Mouse (Mus musculus): Measurements from ENCODE around the gene Sept9.

Sept9 gene

DNA sequence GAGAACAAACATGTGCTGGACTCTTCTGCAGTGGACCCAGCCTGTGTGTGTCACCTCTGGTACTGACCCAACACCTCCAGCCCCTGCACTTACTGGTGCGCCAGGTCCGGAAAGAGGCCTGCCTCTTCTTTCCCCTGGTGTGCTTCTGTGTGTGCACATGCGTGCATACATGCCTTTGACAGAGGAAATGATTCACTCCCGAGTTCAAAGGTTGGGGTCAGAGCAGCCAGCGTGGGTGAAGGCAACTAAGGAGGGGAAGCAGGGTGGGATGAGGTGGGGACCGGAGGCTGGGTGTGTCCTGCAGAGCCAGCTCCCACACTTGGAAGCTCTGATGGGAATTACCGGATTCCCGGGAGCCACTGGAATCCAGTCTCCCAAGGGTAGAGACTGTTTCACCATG lies 46.8 kb downstream of the Sept9 start:
- DNase-seq (ENCODE audit: low read depth, low spot score): no peak

GRCm38 (mm10) chr11:117246981-117247431 lies 47.5 kb downstream of the Sept9 start:
- DNase-seq (ENCODE audit: low read depth, low spot score): no peak

DNA sequence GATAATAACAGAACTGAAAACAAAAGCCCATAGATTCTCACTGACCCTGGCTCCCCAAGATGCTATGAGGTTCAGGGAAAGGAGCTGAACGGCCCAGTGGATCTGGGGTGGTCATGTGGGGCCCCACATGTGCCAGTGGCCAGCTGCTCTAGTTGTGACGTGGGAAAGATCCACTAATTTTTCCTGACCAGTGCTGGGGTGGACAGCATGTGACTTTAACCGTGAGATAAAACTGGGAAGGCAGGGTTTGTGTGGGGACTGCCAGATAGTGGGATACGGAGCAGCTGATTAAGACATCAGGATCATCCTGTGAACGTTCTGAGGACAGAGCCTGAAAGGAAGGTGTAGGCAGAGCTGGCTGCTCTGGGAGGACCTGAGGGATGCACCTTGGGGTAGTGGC lies 48.1 kb downstream of the Sept9 start:
- DNase-seq (ENCODE audit: low read depth, low spot score): no peak

DNA sequence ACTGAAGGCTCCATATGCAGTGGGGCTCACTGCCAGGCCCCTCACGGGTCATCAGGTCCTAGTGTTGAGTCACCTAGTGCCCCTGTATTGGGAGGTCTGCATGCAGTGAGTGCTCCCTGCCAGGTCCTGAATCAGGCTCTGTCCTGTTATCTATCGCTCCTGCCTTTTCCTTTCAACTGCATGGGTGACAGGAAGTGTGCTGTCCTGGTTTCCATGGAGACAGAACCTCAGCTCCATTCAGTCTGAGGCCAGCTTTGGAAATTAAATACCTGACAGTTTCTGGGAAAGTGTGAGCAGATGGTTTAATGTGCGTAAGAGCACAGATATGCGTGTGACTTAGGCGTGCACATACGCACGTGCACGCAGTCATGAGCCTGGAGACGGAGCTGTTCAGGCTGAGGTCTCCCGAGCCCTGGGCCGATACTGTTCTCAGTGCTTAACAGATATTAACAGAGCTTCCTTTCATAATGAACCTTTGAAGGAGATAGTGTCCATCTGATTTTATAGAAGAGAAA lies 49.3 kb downstream of the Sept9 start:
- DNase-seq (ENCODE audit: low read depth, low spot score): no peak

GRCm38 (mm10) chr11:117249282-117249984 lies 50.0 kb downstream of the Sept9 start:
- no peak for DNase-seq (ENCODE audit: low read depth, low spot score)

GRCm38 (mm10) chr11:117249985-117250928 lies 50.8 kb downstream of the Sept9 start:
- DNase-seq (ENCODE audit: low read depth, low spot score): no peak

DNA sequence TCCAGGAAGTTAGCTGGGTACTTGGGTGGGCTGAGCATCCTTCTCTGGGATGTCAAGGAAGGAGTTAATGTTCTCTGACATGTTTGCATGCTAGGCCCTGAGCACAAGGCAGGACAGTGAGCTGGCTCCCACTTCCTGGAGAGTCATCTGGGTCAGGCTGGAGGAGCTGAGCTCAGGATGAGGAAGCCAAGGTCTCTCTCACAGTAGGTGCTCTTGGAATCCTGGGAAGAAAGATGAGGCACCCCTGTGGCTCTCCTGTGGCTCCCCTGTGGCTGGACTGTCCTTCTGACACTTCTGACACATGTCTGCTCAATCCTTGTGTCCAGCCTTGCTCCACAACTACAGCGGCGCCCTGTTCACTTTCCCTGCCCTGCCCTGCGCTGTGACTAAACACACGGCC lies 52.3 kb downstream of the Sept9 start:
- no peak for DNase-seq (ENCODE audit: low read depth, low spot score)

GRCm38 (mm10) chr11:117252846-117253245 lies 53.4 kb downstream of the Sept9 start:
- DNase-seq (ENCODE audit: low read depth, low spot score): no peak

GRCm38 (mm10) chr11:117254161-117255107 lies 55.0 kb downstream of the Sept9 start:
- DNase-seq (ENCODE audit: low read depth, low spot score): no peak

- DNase-seq (ENCODE audit: low read depth, low spot score): no peak
Observed at GRCm38 (mm10) chr11:117255108-117255489, 55.6 kb downstream of the Sept9 start.

GRCm38 (mm10) chr11:117256088-117256487 lies 56.6 kb downstream of the Sept9 start:
- no peak for DNase-seq (ENCODE audit: low read depth, low spot score)

- DNase-seq (ENCODE audit: low read depth, low spot score): no peak
Observed at GRCm38 (mm10) chr11:117256840-117257239, 57.4 kb downstream of the Sept9 start.

GRCm38 (mm10) chr11:117257266-117257665 lies 57.8 kb downstream of the Sept9 start:
- DNase-seq (ENCODE audit: low read depth, low spot score): no peak

DNA sequence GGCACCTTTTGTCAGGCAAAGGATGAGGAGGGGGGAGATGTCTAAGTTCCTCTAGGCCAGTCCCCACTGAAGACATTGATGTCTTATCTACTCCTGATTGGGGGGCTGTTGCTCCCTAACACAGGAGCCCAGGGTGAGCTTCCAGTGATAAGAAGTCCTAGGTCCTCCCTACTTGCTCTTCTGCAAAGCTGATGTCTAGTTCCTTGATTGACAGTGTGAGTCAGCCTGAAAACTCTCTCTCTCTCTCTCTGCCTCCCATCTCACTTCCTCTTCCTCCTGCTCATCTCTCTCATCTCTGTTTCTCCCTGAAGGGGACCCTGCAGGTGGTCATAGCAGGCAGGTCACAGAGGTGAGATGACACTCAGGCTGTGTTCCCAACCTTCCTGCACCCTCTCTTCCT lies 58.4 kb downstream of the Sept9 start:
- DNase-seq (ENCODE audit: low read depth, low spot score): no peak

DNA sequence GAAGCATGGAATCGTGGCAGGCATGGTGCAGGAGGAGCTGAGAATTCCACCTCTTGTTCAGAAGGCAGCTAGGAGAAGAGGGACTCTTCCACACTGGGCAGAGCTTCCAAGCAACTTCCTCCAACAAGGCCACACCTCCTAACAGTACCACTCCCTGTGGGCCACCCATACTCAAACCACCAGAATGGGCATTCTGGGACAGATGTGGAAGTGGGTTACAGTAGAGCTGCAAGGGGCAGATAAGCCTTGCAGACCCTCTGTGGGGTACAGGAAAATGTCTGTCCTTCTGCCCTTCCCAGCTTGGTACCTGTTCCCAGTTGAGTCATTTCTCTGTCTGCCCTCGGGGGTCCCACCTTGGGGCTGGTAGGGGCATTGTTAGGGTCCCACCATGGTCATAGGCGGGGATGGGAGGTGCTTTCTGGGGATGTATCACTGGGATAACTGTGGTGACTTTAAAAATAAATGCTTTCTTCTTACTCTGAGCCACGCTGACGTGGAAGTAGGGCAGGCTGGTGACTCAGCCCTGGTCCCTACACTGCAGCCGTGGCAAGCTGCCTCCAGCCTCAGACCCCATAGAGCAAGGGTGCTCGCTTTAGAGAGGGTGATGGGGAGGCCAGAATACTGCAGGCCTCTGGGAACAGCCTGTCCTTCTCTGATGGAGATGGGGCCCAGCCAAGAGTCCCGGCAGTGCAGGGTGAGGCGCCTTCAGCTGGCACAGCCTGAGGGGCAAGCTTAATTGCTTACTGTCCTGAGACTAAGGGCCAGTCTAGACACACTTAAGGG lies 59.9 kb downstream of the Sept9 start:
- no peak for DNase-seq (ENCODE audit: low read depth, low spot score)

- DNase-seq (ENCODE audit: low read depth, low spot score): no peak
Observed at GRCm38 (mm10) chr11:117260631-117261030, 61.2 kb downstream of the Sept9 start.

- no peak for DNase-seq (ENCODE audit: low read depth, low spot score)
Observed at GRCm38 (mm10) chr11:117263096-117263808, 63.8 kb downstream of the Sept9 start.

DNA sequence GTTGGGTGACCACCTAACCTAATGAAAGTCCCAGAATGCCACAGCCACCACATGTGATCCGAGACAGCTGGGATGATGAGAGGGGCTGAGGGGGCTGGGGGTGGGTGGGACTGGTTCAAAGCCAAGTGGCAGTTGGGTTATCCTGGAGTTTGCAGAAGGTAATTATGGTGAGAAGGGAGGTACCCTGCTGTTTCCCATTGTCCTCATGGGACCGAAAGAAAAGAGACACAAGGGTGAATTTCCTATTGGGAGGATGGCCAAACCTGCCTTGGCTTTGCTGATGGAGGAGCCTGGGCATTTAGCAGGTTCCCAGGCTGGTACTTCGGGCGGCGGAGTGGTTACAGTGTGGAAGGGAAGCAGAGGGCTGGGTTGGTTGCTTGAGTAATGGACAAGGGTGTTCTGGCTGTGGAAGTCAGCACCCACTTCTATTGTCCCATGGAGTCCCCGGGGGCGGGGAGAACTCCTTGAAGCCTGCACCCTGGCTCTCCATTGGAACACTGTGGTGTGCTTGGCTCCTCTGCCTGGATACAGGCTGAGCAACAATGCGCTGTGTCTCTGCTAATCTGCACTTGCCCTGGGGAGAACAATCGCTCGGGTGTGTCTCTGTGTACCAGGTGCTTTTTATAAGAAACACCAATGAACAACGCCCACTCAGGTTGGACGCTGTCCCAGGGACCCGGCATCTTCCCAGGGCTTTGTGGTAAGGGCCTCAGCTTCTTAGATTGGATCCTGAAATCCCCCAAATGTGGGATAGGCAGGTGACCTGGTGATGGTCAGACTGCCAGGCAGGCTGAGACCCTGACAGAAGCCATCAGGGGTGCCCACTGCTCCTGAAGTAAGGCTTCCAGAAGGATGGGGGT lies 64.9 kb downstream of the Sept9 start:
- no peak for DNase-seq (ENCODE audit: low read depth, low spot score)
